Mouse (Mus musculus): Measurements from ENCODE around the gene Capn15.

Capn15 gene

DNA sequence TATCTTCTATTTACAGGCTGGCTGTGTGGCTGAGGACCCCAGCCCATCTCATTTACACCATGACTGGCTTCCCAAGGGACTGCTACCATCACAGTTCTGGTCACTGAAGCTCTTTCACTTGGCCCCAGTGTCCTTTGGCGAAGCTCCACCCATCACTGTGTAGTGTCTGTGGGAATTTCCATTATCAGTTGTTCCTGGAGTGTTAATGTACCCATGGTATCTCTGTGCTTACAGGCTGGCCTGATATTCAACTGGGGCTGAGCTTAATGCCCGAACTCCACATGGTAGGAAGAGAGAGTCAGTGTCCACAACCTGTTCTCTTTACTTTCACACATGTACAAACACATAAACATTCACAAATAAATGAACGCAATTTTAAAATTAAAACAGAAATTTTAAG, 7.9 kb upstream of the Capn15 start:
- no peak for DNase-seq (ENCODE audit: low spot score)

DNA sequence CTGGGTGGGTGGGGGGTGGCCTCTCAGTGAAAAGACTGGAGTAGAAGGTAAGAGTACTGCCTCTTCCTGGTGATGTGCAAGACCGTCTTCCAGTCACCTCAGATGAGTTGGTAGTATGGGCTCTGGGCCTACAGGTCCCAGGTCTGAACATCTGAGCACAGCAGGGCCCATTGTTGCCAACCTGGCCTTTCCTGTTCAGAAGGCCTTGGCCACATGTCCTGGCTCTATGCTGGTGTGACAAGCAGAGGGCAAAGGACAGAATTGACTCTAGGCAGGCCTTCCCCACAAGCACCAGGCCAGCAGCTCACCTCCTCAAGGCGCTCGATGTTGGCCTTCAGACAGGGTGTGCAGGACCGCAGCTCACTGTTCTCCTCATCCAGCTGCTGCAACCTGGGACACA, 6.7 kb upstream of the Capn15 start:
- DNase-seq (ENCODE audit: low spot score): no peak

DNA sequence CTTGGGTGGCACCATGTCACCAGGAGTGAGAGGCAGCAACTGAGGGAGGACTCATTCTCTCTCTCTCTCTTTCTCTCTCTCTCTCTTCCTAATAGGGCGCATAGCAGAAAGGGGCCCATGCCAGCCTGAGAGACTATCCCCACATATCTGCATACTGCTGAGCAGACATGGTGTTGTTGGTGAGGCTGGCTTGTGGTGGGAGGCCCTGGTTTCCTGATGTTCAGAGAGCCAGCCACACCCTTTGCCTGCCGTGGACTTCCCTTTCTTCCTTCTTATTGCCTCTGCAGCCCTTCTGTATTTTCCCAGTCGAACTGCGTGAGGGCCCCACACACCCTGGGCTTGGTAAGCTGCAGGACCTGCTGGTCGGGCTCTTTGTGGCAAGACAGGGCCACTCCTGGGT, 4.7 kb upstream of the Capn15 start:
- DNase-seq (ENCODE audit: low spot score): no peak

DNA sequence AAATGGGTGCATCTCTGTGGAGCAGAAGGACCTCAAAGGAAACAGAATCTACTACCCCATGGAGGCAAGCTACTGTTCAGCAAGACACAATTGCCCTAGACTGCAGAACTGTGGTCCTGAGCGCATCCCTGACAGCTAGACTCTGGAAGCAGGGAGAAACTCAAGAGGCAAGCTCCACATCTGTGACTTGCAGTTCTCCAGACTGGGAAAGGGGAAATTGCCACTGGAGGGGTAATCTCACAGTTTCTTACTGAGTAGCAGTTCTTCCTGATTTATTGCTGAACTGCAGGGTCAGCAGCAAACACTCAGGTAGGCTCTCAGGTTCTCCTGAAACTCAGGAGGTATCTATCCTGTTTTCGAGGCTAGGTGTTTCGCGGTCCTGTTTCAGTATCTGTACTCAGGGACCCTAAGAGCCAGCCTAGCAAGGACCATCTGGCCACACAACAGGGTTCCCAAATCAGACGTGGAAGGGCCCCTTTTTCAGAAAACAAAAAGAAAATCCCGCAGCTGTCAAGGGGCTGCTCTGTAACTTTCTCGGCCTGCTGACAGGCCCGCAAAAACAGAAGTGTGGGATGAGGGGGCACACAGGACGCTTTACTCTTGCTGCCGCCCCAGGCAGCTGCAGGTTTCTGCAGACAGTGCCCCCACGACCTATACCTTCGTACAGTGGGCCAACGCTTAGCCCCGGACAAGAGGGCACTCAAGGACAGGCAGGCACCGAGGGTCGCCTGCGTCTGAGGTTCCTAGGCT, 865 bp downstream of the Capn15 start:
- DNase-seq (ENCODE audit: low spot score): no peak

DNA sequence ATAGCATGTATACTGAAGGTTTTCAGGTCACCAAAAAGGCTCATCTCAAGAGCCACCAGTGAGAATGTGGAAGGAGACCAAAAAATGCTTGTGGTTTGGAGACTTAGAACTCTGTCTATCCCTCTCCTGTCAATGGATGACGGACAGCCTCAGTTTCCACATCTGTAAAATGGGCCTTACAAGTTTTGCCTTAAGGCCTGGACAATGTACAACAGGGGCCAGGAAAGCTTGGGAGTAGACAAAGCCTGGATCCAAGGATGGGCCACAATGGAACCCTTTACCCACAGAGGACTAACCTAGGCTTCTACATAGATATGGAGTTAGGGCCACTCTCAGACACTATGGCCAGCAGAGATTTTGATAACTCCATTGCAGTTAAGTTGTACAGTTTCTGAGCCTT, 1.5 kb downstream of the Capn15 start:
- no peak for DNase-seq (ENCODE audit: low spot score)

DNA sequence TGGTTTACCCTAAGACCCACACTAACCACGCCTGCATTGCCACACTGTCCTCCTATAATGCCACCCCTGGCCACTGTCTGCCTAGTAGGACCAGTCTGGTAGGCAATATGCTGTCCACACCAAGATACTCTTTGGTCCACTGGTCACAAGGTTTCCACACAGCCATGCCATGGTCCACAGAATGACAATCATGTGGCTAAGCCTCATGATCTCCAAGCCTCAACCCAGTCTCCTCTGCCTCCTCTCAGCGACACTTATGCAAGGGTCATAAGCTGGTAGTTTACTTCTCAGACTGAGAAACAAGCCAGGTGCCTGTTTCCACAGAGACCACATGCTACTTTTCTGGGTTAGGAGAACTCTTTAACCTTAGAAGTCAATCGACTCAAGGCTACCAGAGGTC, 2.7 kb downstream of the Capn15 start:
- no peak for DNase-seq (ENCODE audit: low spot score)

DNA sequence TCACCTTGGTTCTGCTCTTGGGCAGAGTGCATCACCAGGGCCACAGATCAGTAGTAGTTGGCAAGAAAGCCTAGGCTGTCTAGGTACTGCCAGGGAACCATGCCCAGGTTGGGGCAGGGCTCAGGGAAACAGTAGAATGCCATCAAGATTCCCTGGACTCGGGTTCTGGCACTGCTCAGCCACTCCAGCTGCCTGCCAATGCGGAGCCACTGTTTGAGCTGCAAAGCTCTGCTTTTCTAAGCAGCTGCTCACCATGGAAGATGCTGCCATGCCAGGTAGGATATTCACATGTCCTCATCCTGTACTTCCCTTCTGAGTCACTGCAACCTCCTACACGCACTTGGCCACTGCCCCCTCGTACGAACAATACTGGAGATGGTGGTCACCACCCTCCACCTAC, 4.7 kb downstream of the Capn15 start:
- DNase-seq (ENCODE audit: low spot score): no peak

DNA sequence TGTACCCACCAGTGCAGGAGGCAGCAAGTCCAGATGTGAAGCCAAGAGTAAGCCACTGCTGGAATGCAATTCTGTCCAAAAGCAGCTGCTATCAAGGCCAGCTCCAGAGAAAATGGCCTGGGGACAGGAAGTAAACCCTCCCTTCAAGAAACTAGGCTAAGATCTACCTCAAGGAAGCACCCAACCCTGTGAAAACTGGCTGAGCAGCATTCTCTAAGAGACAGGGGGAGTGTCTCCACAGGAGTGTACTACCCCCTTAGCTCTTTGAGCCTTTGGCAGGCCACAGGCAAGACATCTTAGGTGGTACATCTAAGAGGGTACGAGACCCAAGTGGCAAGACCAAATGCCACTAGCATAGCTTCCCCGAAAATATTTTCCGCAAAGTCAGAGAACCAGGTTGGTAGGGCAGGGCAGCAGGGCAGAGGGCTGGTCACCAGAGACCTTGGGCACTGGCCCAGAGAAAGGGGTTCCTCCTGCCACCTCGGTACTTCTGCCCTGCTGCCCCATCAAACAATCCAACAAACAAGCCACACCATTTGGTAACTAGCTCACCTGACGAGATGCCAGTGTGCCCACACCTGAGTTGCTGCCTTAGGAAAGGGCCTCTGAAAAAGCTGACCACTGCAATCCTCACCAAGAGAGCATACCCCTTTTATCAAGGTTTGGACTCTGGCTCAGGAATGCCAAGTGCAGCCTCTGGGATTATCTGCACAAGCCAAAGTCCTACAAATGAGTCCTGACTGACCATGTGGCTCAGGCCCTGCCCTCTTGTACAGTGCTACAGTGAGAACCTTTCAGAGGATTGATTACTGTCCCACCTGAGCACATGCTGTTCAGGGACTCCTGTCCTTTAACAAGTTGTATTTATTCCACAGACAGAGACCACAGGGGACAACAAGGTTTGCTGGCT, 5.5 kb downstream of the Capn15 start:
- no peak for DNase-seq (ENCODE audit: low spot score)

DNA sequence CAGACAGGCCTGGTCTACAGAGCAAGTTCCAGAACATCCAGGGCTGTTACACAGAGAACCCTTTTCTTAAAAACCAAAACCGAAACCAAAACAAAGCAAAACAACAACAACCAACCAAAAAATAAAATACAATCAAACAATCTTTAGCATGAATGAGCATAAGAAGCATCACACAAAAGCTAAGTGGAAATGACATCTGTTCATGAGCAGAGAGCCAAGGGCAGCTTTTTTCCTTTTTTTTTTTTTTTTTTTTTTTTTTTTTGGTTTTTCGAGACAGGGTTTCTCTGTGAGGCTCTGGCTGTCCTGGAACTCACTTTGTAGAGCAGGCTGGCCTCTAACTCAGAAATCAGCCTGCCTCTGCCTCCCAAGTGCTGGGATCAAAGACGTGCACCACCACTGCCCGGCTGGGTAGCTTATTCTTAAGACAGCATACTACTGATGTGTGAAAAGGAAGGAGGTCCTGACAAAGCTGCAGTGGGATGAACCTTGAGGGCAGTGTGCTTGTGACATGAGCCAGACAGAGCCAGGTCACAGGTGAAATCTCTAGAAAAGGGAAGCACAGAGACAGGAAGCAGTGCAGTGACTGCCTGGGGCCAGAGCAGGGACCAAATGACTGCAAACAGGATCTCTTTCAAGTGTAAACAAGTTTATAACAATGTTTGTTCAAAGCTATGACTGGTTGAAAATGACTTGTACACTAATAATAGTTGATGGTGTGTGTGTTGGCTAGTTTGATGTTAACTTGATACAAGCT, 14.5 kb downstream of the Capn15 start:
- DNase-seq (ENCODE audit: low spot score): no peak

DNA sequence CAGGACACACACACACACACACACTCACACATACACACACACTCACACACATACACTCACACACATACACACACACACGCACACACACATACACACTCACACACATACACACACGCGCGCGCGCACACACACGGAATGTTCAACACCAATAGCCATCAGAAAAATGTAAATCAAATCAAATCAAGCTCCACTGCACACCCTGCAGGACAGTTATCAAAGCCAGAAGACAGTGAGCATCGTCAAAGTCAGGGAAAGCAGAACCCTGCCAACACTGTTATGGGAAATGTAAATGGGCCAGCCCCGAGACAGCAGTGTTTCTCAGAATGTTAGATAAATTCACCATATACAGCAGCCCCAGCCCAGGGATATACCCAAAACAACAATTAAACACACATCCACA, 15.1 kb downstream of the Capn15 start:
- DNase-seq (ENCODE audit: low spot score): no peak

DNA sequence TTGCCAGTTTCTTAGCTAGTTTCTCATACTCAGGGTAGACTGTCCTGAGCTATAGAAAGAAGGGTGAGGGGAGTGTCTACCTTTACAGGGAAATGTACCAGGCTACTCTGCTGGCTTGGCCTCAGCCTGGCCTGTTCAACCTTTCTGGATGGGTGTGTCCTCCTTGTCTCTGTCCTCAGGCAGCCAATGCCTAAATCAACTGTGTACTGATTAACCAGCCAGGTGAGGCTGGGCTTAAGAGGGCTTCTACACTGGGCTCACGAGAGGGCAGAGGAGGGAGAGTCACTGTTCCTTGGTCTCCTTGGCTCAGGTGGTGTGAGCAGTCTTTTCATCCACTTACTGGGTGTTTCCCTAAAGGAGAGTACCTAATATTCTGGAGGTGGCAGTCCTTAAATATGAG, 17.4 kb downstream of the Capn15 start:
- DNase-seq (ENCODE audit: low spot score): no peak

DNA sequence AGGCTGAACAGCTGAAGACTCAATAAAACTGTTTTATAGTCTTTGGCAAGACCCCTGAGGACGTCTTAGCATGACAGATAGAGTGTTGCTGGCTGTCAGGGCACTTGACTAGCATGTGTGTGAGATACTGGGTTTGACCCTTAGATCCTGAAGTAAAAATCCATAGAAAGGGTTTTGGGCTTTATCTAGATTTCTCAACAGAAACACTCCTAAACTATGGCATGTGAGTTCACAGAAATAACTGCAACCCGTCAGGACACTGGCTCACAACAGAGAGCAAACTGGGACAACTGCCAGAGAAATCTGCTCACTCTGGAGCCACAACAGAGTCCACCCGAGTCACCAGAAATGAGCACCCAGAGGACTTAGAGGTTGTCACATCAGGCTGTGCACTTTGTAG, 17.9 kb downstream of the Capn15 start:
- no peak for DNase-seq (ENCODE audit: low spot score)

DNA sequence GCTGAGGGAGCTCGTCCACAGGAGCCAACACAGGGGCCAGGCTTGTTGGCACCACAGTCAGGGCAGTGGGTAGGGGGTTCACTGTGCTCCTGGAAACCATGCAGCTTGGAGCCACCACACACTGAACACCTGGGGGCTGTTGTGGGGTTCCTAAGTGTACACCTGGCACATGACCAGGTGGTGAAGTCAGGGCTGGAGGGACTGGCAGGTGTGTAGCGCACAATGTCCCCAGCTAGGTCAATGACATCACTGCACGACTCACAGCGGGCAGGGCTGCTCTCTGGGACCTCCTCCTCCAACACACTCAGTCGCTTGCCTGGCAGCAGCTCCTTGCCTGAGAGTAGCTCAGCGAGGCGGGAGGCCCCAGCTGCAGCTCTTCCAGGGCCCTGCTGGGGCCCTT, 21.3 kb downstream of the Capn15 start:
- DNase-seq (ENCODE audit: low spot score): no peak

DNA sequence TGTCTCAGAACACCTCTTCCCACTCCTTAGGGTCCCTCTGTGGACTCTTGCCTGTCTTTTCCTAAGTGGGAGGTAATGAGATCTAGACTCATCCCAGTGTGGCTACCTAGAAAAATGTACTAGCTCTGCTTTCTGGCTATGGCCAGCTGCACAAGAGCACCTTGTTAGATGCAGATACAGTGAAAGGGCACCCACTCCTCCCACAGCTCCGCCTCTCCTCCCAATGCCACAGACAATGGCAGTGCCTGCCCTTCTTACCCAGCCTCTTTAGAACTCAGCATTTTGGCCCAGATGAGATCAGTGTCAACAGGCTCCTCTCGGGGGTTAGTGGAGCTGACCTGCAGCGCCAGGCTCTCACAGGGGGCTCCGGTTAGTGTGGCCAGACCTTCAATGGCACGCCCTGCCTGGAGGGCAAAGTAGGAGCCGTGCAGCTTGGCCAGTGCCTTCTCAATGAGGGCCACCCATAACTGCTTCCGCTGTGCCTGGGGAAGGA, 23.1 kb downstream of the Capn15 start:
- DNase-seq (ENCODE audit: low spot score): no peak

DNA sequence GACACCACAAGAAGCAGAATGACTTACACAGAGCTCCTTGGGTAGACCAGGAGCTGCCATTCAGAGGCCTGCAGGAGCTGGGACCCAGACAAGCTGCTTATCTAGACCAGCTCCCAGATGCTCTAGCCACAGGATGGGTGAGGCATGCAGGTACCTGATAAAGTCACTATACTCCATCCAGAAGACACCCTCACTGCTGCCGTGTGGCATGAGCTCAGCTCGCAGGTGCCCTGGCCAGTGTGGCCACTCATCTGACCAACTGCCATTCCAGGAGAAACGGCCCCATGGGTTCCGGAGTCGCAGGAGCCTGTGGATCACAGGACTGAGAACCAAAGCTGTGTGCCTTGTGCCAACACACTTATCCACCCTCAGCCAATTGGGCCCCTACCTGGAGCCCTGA, 24.0 kb downstream of the Capn15 start:
- no peak for DNase-seq (ENCODE audit: low spot score)

DNA sequence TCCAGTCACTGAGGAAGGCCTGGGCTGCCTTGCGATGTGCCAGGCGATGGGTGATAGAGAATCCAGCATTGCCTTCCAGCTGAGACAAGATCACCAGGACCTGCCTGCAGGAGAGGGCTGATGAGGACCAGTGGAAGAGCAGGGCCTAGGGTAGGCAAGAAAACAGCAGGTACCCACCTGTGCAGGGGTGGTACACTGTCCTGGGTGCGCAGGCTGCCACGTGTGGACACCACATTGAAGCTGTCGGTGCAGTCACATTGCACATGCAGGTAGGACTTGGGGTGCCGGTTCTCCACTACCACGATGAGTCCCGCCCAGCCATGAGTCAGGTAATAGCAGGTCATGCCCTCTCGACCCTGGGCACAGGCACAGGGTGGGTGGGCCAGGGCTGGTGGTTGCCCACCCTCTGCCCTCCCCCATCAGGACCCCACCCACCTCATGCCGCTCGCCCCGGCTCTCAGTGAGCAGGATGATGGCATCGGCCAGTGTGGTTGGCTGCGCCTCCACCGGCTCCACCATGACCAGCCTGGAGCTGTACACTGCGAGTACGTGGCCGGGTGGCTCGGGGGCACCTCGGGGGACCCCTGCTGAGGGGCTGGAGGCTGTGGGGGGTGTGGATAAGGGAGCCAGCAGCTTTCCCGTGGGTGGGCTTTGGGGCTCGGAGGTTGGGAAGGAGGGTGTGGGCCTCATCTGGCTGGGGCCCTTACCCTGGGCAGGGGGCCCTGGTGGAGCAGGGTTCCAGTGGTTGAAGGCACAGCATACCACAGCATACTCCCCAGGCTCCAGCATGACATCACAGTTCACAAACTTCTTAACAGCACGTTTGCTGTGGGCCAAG, 25.7 kb downstream of the Capn15 start:
- DNase-seq (ENCODE audit: low spot score): no peak

DNA sequence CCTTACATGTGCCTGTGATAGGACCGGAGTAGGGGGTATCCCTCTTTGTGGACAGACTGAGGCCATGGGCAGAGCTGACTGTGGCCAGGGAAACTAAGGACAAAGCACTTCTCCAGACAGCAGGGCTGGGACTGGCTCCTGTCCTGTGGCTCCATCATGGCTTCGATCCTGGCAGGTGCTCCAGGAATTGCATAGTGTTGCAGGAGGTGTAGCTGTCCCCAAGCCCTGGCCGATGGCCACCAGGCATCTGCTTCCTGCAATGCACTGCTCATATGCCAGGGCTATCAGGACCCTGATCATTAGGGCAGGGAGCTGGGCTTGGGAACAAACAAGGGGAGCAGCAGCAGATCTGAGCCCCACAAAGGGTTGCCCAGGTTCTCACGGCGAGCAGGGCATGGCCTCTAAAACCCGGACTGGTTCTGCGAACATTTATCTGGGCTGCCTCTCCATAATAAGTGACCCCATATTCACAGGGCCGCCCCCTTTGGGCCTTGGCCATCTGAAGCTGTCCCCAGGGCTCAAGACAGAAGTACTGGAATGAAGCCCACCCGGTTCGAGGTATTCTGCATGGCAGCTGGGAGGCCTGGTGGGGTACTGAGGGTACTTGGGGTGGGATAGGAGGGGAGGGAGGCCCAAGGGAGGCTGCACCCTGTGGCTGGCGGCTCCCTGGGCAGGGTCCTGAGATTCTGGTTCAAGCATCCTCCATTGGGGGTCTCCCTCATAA, 26.7 kb downstream of the Capn15 start:
- DNase-seq (ENCODE audit: low spot score): no peak

DNA sequence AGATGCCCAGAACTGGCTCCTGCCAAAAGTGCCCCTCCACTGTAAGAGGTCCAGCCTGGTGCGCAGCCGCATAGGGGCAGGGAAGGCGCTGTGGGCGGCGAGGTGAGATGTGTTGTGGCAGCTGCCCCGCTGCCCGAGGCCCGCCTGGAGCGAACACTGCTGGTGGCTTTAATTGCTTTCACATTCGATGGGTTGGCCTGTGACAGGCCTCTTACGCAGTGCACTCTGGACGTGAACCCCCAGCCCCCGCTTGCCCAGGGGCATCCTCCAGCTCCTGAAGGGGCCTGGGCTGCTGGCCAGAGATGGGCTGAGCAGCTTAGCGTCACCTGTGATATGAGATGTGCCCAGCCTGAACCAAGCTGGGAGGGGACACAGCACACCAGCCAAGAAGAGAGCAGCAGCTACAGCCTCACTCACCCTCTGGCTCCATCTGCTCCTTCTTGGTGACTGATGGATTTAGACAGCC, 28.0 kb downstream of the Capn15 start:
- no peak for DNase-seq (ENCODE audit: low spot score)

DNA sequence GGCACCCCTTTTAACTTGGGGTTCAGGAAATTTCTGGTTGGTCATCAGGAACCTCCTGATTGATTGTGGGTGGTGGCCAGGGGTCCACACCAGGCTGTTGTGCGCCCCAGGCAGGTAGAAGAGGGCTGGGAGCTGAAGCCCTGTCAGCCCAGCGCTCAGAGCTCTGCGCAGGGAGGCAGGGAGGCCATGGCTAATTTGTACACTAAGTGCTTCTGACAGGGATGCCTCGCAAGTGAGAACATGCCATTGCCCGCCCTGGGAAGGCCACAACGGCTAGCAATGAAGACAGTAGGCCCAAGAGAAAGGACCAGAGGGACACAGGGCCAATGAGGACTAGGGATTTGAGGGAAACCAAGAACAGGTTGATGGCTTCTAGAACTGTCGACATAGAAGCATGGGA, 29.0 kb downstream of the Capn15 start:
- no peak for DNase-seq (ENCODE audit: low spot score)

DNA sequence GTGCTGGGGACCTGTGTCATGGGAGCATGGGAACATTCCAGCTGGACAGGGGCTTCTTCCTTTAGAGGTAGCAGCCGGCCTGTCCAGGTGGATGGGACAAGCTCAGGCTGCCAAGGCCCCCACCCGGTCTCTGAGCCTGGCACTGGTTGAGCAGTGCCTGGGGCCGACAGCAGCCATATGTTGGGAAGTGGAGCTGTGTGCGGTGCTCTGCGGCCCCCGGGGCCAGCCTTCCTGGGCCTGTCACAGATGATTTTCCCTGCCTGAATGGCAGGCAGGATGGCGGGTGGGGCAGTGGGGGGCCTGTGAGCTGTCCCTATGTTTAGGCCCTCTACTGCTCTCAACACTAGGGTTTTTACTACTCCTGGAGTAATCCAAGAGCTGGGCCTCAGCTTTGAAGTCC, 29.4 kb downstream of the Capn15 start:
- DNase-seq (ENCODE audit: low spot score): no peak

DNA sequence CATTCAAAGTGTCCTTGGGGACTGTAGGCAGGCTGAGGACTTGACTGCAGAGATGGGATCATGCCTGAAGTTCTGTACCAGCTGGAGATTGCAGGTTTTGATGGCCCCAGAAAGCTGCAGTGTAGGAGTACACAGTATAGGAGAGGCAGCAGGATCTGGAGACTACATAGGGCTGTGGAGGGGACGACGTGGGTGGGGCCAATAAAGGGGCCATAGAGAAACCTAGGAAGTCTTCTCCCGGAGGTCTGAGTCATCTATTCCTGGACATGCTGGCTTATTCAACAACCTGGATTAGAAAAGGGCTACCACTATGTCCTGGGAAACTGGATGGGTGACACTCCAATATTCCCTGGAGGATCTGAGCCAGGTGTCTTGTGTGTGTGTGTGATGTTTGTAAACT, 29.9 kb downstream of the Capn15 start:
- no peak for DNase-seq (ENCODE audit: low spot score)

Measured in ovary, postnatal 36 days (tissue).